Mouse (Mus musculus) stomach, embryonic 16.5 days (tissue): Measurements from ENCODE around the gene Dnajc16. TPM values are rescaled to one million over a fixed set of nuclear protein-coding genes. Genes with fewer than 3 reads are reported as not detected.
A peak's percentile ranks its signal among the peaks of the same experiment; 100 is the strongest.

Experiments used
- ATAC-seq: fragments of 200-750 bp; cut with Nextera tagmentation; 2 replicates; pipeline ENCODE4 v1.8.0; 2017; ENCODE audit warnings: moderate number of reproducible peaks, moderate TSS enrichment; ENCODE audit not compliant: insufficient read depth, low FRiP score
- H3K27ac ChIP-seq: fragments of 300-500 bp; sonication (generic); 2 replicates; pipeline ENCODE4 v1.5.1; 2014; ENCODE audit warnings: low read length
- H3K27me3 ChIP-seq: fragments of 300-500 bp; sonication (generic); 2 replicates; pipeline ENCODE4 v1.6.1; 2014; ENCODE audit warnings: low read length, control low read depth, mixed read lengths; ENCODE audit not compliant: control insufficient read depth, insufficient read depth
- H3K36me3 ChIP-seq: fragments of 300-500 bp; sonication (generic); 2 replicates; pipeline ENCODE4 v1.6.1; 2014; ENCODE audit warnings: low read length; ENCODE audit not compliant: control insufficient read depth, insufficient read depth
- H3K4me1 ChIP-seq: fragments of 300-500 bp; sonication (generic); 2 replicates; pipeline ENCODE4 v1.6.1; 2014; ENCODE audit warnings: low read length, control low read depth, mixed read lengths; ENCODE audit not compliant: control insufficient read depth, insufficient read depth
- H3K4me2 ChIP-seq: fragments of 300-500 bp; sonication (generic); 2 replicates; pipeline ENCODE4 v1.6.1; 2014; ENCODE audit warnings: low read depth, low read length, mixed read lengths
- H3K4me3 ChIP-seq: fragments of 300-500 bp; sonication (generic); replicated peaks from 2 replicates; pipeline ENCODE4 v1.5.1; 2014; ENCODE audit warnings: mild to moderate bottlenecking, low read length
- H3K9ac ChIP-seq: fragments of 300-500 bp; sonication (generic); 2 replicates; pipeline ENCODE4 v1.6.1; 2014; ENCODE audit warnings: low read length
- H3K9me3 ChIP-seq: fragments of 300-500 bp; sonication (generic); replicated peaks from 2 replicates; pipeline ENCODE4 v1.6.1; 2016; ENCODE audit warnings: low read length, control low read depth; ENCODE audit not compliant: control insufficient read depth
- WGBS: fragments of 180-500 bp; shearing (Covaris S2); extraction: QIAGEN DNeasy Blood & Tissue Kit; methylation state at CpG from one replicate; pipeline ENCODE4 v1.1.7; 2014; 5-methylcytosine and 5-hydroxymethylcytosine counted together
- polyA plus RNA-seq: library from polyadenylated mRNA; unstranded; fragments of >200 nt; fragmentation: Nextera tagmentation; extraction: Ambion mirVana; gene quantifications from 2 replicates; pipeline ENCODE4 v1.2.1, GENCODE M21; 2015

The Dnajc16 gene
- polyA plus RNA-seq, 1 experiment from 2014 or later = 4.7 TPM

DNA sequence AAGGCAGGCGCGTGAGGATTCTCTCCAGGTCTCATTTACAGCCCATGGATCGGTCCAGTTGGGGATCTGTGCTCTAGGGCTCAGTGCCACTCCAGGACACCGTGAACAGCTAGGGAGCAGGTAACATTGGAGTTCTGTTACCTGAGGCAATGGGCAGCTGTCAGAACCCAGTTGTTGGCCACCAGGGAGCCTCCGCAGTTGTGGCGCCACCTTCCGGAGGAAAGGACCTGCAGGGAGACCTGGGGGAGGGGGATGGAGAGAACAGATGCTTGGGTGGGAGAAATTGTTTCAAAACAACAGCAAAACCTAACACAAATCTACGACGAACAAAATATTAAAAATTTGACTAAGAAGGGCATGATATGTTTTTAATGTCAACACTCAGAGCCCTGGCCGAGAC is 31.4 kb upstream of the Dnajc16 start:
- Histone ChIP-seq H3K27me3 (no peaks in the 10 kb centered on the region), H3K27ac (no peak overlapping the region), H3K9ac (no peak overlapping the region), H3K9me3 (no peaks in the 10 kb centered on the region), H3K4me3 (no peak overlapping the region), H3K4me1 (no peaks in the 10 kb centered on the region), H3K4me2 (no peak overlapping the region), H3K36me3 (no peaks in the 10 kb centered on the region)
- 76% methylated on average over 10 of the region's 10 CpGs for WGBS
- ATAC-seq = no peak

GRCm38 (mm10) chr4:141821178-141821577 is 30.4 kb upstream of the Dnajc16 start:
- H3K4me1 ChIP-seq = no peaks in the 10 kb centered on the region
- H3K4me3 ChIP-seq = no peak overlapping the region
- no peak overlapping the region for H3K4me2 ChIP-seq
- no peaks in the 10 kb centered on the region for H3K9me3 ChIP-seq
- WGBS = 60% methylated on average over 3 of the region's 3 CpGs
- no peak overlapping the region for H3K9ac ChIP-seq
- no peak for ATAC-seq
- H3K36me3 ChIP-seq = no peaks in the 10 kb centered on the region
- no peak overlapping the region for H3K27ac ChIP-seq
- no peaks in the 10 kb centered on the region for H3K27me3 ChIP-seq

- Histone ChIP-seq H3K9ac (no peak overlapping the region), H3K27me3 (no peaks in the 10 kb centered on the region), H3K4me1 (no peaks in the 10 kb centered on the region), H3K4me3 (no peak overlapping the region), H3K27ac (no peak overlapping the region), H3K4me2 (no peak overlapping the region), H3K36me3 (no peaks in the 10 kb centered on the region), H3K9me3 (no peaks in the 10 kb centered on the region)
- no peak for ATAC-seq
- WGBS = 90% methylated on average over 7 of the region's 7 CpGs
Observed at GRCm38 (mm10) chr4:141819316-141819715, 28.6 kb upstream of the Dnajc16 start.

DNA sequence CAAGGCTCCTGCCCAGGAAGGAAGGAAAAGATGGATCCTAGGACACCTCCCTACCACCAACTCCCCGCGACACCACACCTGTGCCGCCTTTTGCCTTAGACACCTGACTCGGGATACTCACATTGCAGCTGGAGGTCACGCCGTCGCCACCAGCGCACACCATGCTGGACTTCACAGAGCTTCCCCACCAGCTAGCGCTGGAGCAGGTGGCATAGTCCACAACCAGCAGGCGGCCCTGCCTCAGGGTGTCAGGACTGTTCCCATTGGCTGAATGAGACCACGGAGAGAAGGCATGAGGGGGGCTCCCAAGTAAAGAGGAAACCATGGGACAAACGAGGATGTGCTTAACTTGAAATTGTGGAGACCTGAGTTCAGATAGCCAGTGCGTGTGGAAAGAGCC is 28.1 kb upstream of the Dnajc16 start:
- Histone ChIP-seq H3K4me3 (no peak overlapping the region), H3K4me1 (no peaks in the 10 kb centered on the region), H3K9ac (no peak overlapping the region), H3K9me3 (no peaks in the 10 kb centered on the region), H3K4me2 (no peak overlapping the region), H3K27me3 (no peaks in the 10 kb centered on the region), H3K27ac (no peak overlapping the region), H3K36me3 (no peaks in the 10 kb centered on the region)
- WGBS = 78% methylated on average over 13 of the region's 13 CpGs
- ATAC-seq = no peak

DNA sequence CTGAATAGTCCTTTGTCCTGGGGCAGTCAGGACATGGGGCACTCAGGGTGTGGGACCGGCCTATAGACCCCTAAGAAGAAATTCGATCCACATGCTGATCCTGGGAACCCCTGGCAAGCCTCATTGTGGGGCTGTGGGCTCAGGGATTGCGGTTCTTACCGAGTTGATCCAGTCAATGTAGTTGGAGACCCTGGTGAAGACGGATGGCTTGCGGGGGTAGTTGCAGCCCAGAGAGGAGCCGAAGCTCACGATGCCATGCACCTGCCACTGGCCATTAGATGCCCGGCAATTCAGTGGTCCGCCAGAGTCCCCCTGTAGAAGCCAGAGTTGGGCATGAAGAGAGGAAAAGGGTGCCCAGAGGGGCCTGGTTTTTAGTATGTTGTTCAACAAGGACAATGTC is 27.0 kb upstream of the Dnajc16 start:
- ATAC-seq = no peak
- 76% methylated on average over 10 of the region's 10 CpGs for WGBS
- no peak overlapping the region for H3K4me3 ChIP-seq
- no peaks in the 10 kb centered on the region for H3K9me3 ChIP-seq
- no peak overlapping the region for H3K27ac ChIP-seq
- H3K27me3 ChIP-seq = no peaks in the 10 kb centered on the region
- no peaks in the 10 kb centered on the region for H3K4me1 ChIP-seq
- no peaks in the 10 kb centered on the region for H3K36me3 ChIP-seq
- no peak overlapping the region for H3K9ac ChIP-seq
- H3K4me2 ChIP-seq = no peak overlapping the region

GRCm38 (mm10) chr4:141816776-141817655 is 26.3 kb upstream of the Dnajc16 start:
- Histone ChIP-seq H3K4me1 (no peaks in the 10 kb centered on the region), H3K9ac (0 out of 2 replicates have a peak overlapping the region, but pooled peaks have one; percentile 0), H3K4me2 (no peak overlapping the region), H3K4me3 (no peak overlapping the region), H3K27me3 (no peaks in the 10 kb centered on the region), H3K27ac (0 out of 2 replicates have a peak overlapping the region, but pooled peaks have one; percentile 24), H3K36me3 (peaks cover 3% of the 10 kb centered on the region; the same call in 1 of the 2 replicates), H3K9me3 (no peaks in the 10 kb centered on the region)
- WGBS = 67% methylated on average over 14 of the region's 14 CpGs
- peak; percentile 16; the same call in 1 of the 2 replicates for ATAC-seq

DNA sequence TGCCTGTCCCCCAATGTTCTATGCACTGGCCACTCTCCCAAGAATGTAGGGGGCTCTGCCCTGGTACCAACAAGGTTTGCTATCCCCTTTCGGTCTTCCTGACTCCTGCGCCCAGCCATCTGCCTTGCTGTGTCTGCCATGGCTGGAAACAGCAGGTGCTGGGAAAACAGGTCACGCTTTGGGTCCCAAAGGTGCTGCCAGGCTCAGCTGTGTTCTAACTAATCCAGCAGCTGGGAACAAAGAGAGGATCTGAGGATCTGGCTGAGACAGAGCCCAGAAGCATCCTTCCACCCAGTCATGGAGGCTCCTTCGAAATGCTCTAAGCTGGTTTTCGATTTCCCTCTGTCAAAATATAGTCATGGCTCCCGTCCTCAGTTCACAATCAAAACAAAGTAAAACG is 25.5 kb upstream of the Dnajc16 start:
- H3K4me2 ChIP-seq = no peak overlapping the region
- 87% methylated on average over 7 of the region's 7 CpGs for WGBS
- H3K27me3 ChIP-seq = no peaks in the 10 kb centered on the region
- H3K4me3 ChIP-seq = no peak overlapping the region
- no peaks in the 10 kb centered on the region for H3K4me1 ChIP-seq
- no peaks in the 10 kb centered on the region for H3K9me3 ChIP-seq
- ATAC-seq = no peak
- H3K9ac ChIP-seq = no peak overlapping the region
- H3K36me3 ChIP-seq = peaks cover 3% of the 10 kb centered on the region; the same call in 1 of the 2 replicates
- H3K27ac ChIP-seq = no peak overlapping the region

- Histone ChIP-seq H3K27me3 (no peaks in the 10 kb centered on the region), H3K9ac (no peak overlapping the region), H3K4me2 (no peak overlapping the region), H3K27ac (no peak overlapping the region), H3K9me3 (no peaks in the 10 kb centered on the region), H3K4me3 (no peak overlapping the region), H3K4me1 (no peaks in the 10 kb centered on the region), H3K36me3 (peaks cover 25% of the 10 kb centered on the region)
- no peak for ATAC-seq
- WGBS = 95% methylated on average over 7 of the region's 7 CpGs
Observed at GRCm38 (mm10) chr4:141811375-141811774, 20.6 kb upstream of the Dnajc16 start.

DNA sequence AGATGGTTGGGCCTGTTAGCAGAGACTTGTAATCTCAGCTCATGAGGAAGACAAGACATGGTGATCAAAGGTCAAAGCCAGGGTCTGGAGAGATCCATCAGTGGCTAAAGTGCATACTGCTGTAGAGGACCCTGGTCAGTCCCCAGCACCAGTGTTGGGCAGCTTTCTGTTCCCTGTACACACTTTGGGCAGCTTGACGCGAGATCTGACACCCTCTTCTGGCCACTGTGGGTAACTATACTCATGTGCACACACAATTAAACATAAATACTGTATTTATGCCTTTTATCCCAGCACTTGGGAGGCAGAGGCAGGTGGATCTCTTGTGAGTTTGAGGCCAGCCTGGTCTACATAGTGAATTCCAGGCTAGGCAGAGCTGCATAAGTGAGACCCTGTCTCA is 20.2 kb upstream of the Dnajc16 start:
- no peaks in the 10 kb centered on the region for H3K4me1 ChIP-seq
- WGBS = 100% methylated on average over 2 of the region's 2 CpGs
- H3K27ac ChIP-seq = no peak overlapping the region
- H3K9ac ChIP-seq = no peak overlapping the region
- no peak for ATAC-seq
- H3K4me3 ChIP-seq = no peak overlapping the region
- no peaks in the 10 kb centered on the region for H3K9me3 ChIP-seq
- no peaks in the 10 kb centered on the region for H3K27me3 ChIP-seq
- no peak overlapping the region for H3K4me2 ChIP-seq
- peaks cover 26% of the 10 kb centered on the region for H3K36me3 ChIP-seq
